Mouse (Mus musculus) hindbrain, embryonic 15.5 days (tissue): ENCODE measurements around the gene Il21. TPM values are rescaled to one million over a fixed set of nuclear protein-coding genes. Genes with fewer than 3 reads are reported as not detected.

Experiments used
- ATAC-seq: fragments of 200-750 bp; cut with Nextera tagmentation; 2 replicates; pipeline ENCODE4 v1.8.0; 2017; ENCODE audit warnings: low read depth, moderate number of reproducible peaks, moderate TSS enrichment; ENCODE audit not compliant: low FRiP score
- H3K27ac ChIP-seq: fragments of 300-500 bp; sonication (generic); replicated peaks from 2 replicates; pipeline ENCODE4 v1.5.1; 2015; ENCODE audit warnings: mild to moderate bottlenecking, inconsistent platforms
- H3K27me3 ChIP-seq: fragments of 300-500 bp; sonication (generic); 2 replicates; pipeline ENCODE4 v1.6.1; 2015; ENCODE audit warnings: control low read depth, inconsistent platforms
- H3K36me3 ChIP-seq: fragments of 300-500 bp; sonication (generic); 2 replicates; pipeline ENCODE4 v1.6.1; 2015; ENCODE audit warnings: control low read depth, inconsistent platforms
- H3K4me1 ChIP-seq: fragments of 300-500 bp; sonication (generic); replicated peaks from 2 replicates; pipeline ENCODE4 v1.6.1; 2015; ENCODE audit warnings: control low read depth, inconsistent platforms
- H3K4me2 ChIP-seq: fragments of 300-500 bp; sonication (generic); 2 replicates; pipeline ENCODE4 v1.6.1; 2015; ENCODE audit warnings: moderate library complexity, mild to moderate bottlenecking, inconsistent platforms
- H3K4me3 ChIP-seq: fragments of 300-500 bp; sonication (generic); 2 replicates; pipeline ENCODE4 v1.5.1; 2015; ENCODE audit warnings: mild to moderate bottlenecking, inconsistent platforms
- H3K9ac ChIP-seq: fragments of 300-500 bp; sonication (generic); 2 replicates; pipeline ENCODE4 v1.6.1; 2015; ENCODE audit warnings: inconsistent platforms
- H3K9me3 ChIP-seq: fragments of 300-500 bp; sonication (generic); 2 replicates; pipeline ENCODE4 v1.6.1; 2016; ENCODE audit warnings: control low read depth, inconsistent platforms
- WGBS: fragments of 180-500 bp; shearing (Covaris S2); methylation state at CpG from one replicate; pipeline ENCODE4 v1.1.7; 2015; 5-methylcytosine and 5-hydroxymethylcytosine counted together
- polyA plus RNA-seq: library from polyadenylated mRNA; unstranded; fragments of >200 nt; fragmentation: Nextera tagmentation; extraction: Ambion mirVana; gene quantifications from 2 replicates; pipeline ENCODE4 v1.2.1, GENCODE M21; 2015

Gene Il21
- polyA plus RNA-seq, 1 experiment from 2014 or later, result not detected

GRCm38 (mm10) chr3:37229082-37229829 lies 3.2 kb downstream of the Il21 start:
- Histone ChIP-seq H3K27ac (no peak overlapping the region), H3K9ac (no peak overlapping the region)
- 61% methylated on average over 11 of the region's 11 CpGs for WGBS

GRCm38 (mm10) chr3:37225124-37225523 lies 7.3 kb downstream of the Il21 start:
- ATAC-seq, result no peak
- Histone ChIP-seq H3K4me1 (no peaks in the 10 kb centered on the region), H3K4me2 (no peak overlapping the region), H3K36me3 (no peaks in the 10 kb centered on the region), H3K9ac (no peak overlapping the region), H3K27ac (no peak overlapping the region), H3K27me3 (no peaks in the 10 kb centered on the region), H3K4me3 (no peak overlapping the region), H3K9me3 (no peaks in the 10 kb centered on the region)
- 96% methylated on average over 13 of the region's 13 CpGs for WGBS

More at GRCm38 (mm10) chr3:37229082-37229829, 3.2 kb downstream of the Il21 start:
- H3K4me1 ChIP-seq, result no peaks in the 10 kb centered on the region
- no peak overlapping the region for H3K4me3 ChIP-seq
- H3K4me2 ChIP-seq, result no peak overlapping the region
- no peaks in the 10 kb centered on the region for H3K9me3 ChIP-seq
- no peak for ATAC-seq
- H3K27me3 ChIP-seq, result no peaks in the 10 kb centered on the region
- no peaks in the 10 kb centered on the region for H3K36me3 ChIP-seq

- Histone ChIP-seq H3K4me1 (no peaks in the 10 kb centered on the region), H3K36me3 (no peaks in the 10 kb centered on the region), H3K27me3 (no peaks in the 10 kb centered on the region), H3K9ac (no peak overlapping the region), H3K4me3 (no peak overlapping the region), H3K4me2 (no peak overlapping the region), H3K9me3 (no peaks in the 10 kb centered on the region), H3K27ac (no peak overlapping the region)
- ATAC-seq, result 0 out of 2 replicates have a peak, but pooled peaks have one; percentile 51
- WGBS, result 33% methylated on average over 4 of the region's 4 CpGs
Observed at GRCm38 (mm10) chr3:37219071-37219470, 13.4 kb downstream of the Il21 start.

- H3K27ac ChIP-seq, result no peak overlapping the region
- ATAC-seq, result no peak
- WGBS, result 83% methylated on average over 8 of the region's 8 CpGs
- H3K36me3 ChIP-seq, result no peaks in the 10 kb centered on the region
- no peaks in the 10 kb centered on the region for H3K9me3 ChIP-seq
- H3K9ac ChIP-seq, result no peak overlapping the region
- peaks cover 20% of the 10 kb centered on the region for H3K4me1 ChIP-seq
- no peak overlapping the region for H3K4me3 ChIP-seq
- no peaks in the 10 kb centered on the region for H3K27me3 ChIP-seq
- H3K4me2 ChIP-seq, result no peak overlapping the region
Observed at GRCm38 (mm10) chr3:37205226-37205800, 27.1 kb downstream of the Il21 start.

- Histone ChIP-seq H3K4me3 (peak overlapping the region; percentile 52), H3K36me3 (no peaks in the 10 kb centered on the region), H3K4me1 (peaks cover 20% of the 10 kb centered on the region), H3K27me3 (no peaks in the 10 kb centered on the region), H3K9ac (peak overlapping the region; percentile 70; the same call in 1 of the 2 replicates), H3K27ac (no peak overlapping the region), H3K9me3 (no peaks in the 10 kb centered on the region), H3K4me2 (peak overlapping the region; percentile 96)
- 24% methylated on average over 6 of the region's 6 CpGs for WGBS
- ATAC-seq, result no peak
Observed at GRCm38 (mm10) chr3:37204556-37204955, 27.9 kb downstream of the Il21 start.

- peak; percentile 77 for ATAC-seq
- Histone ChIP-seq H3K4me2 (peak overlapping the region; percentile 96), H3K27me3 (no peaks in the 10 kb centered on the region), H3K4me1 (peaks cover 20% of the 10 kb centered on the region), H3K27ac (no peak overlapping the region), H3K9me3 (no peaks in the 10 kb centered on the region), H3K36me3 (no peaks in the 10 kb centered on the region), H3K9ac (peak overlapping the region; percentile 70), H3K4me3 (peak overlapping the region; percentile 52)
- 1% methylated on average over 11 of the region's 11 CpGs for WGBS
Observed at GRCm38 (mm10) chr3:37203984-37204428, 28.4 kb downstream of the Il21 start.

GRCm38 (mm10) chr3:37202856-37203255 lies 29.6 kb downstream of the Il21 start:
- Histone ChIP-seq H3K9ac (no peak overlapping the region), H3K4me2 (no peak overlapping the region), H3K27me3 (no peaks in the 10 kb centered on the region), H3K27ac (no peak overlapping the region), H3K4me1 (peaks cover 20% of the 10 kb centered on the region), H3K36me3 (no peaks in the 10 kb centered on the region), H3K4me3 (no peak overlapping the region), H3K9me3 (no peaks in the 10 kb centered on the region)
- ATAC-seq, result no peak
- WGBS, result 69% methylated on average over 7 of the region's 7 CpGs

- 0 out of 2 replicates have a peak, but pooled peaks have one; percentile 52 for ATAC-seq
- peaks cover 20% of the 10 kb centered on the region for H3K4me1 ChIP-seq
- H3K27me3 ChIP-seq, result no peaks in the 10 kb centered on the region
- H3K27ac ChIP-seq, result no peak overlapping the region
- WGBS, result 59% methylated on average over 6 of the region's 6 CpGs
- H3K9me3 ChIP-seq, result no peaks in the 10 kb centered on the region
- H3K36me3 ChIP-seq, result no peaks in the 10 kb centered on the region
- no peak overlapping the region for H3K9ac ChIP-seq
- no peak overlapping the region for H3K4me3 ChIP-seq
- no peak overlapping the region for H3K4me2 ChIP-seq
Observed at GRCm38 (mm10) chr3:37201122-37201916, 31.1 kb downstream of the Il21 start.

GRCm38 (mm10) chr3:37198302-37198701 lies 34.1 kb downstream of the Il21 start:
- 65% methylated on average over 5 of the region's 5 CpGs for WGBS
- no peak overlapping the region for H3K9ac ChIP-seq
- H3K9me3 ChIP-seq, result no peaks in the 10 kb centered on the region
- no peaks in the 10 kb centered on the region for H3K27me3 ChIP-seq
- H3K4me2 ChIP-seq, result no peak overlapping the region
- H3K4me3 ChIP-seq, result no peak overlapping the region
- no peak overlapping the region for H3K27ac ChIP-seq
- no peak for ATAC-seq
- H3K36me3 ChIP-seq, result no peaks in the 10 kb centered on the region
- peaks cover 9% of the 10 kb centered on the region for H3K4me1 ChIP-seq

- Histone ChIP-seq H3K27me3 (no peaks in the 10 kb centered on the region), H3K36me3 (no peaks in the 10 kb centered on the region), H3K9me3 (no peaks in the 10 kb centered on the region), H3K4me2 (no peak overlapping the region), H3K27ac (no peak overlapping the region), H3K4me3 (no peak overlapping the region), H3K4me1 (no peaks in the 10 kb centered on the region), H3K9ac (no peak overlapping the region)
- 80% methylated on average over 2 of the region's 2 CpGs for WGBS
- ATAC-seq, result no peak
Observed at GRCm38 (mm10) chr3:37191953-37192352, 40.5 kb downstream of the Il21 start.

GRCm38 (mm10) chr3:37185534-37185933 lies 46.9 kb downstream of the Il21 start:
- Histone ChIP-seq H3K9ac (no peak overlapping the region), H3K36me3 (no peaks in the 10 kb centered on the region), H3K4me2 (no peak overlapping the region), H3K4me1 (peaks cover 7% of the 10 kb centered on the region; the same call in 1 of the 2 replicates), H3K27ac (no peak overlapping the region), H3K9me3 (no peaks in the 10 kb centered on the region), H3K4me3 (no peak overlapping the region), H3K27me3 (no peaks in the 10 kb centered on the region)
- 90% methylated on average over 1 of the region's 1 CpGs for WGBS
- ATAC-seq, result no peak
